Mouse (Mus musculus): ENCODE measurements around the gene F2rl2.

- TF ChIP-seq POLR2A (IDR thresholded peaks at IDR 0.05; ENCODE audit: insufficient read depth, low read depth, low read length) (no peak), CTCF (IDR thresholded peaks at IDR 0.05; ENCODE audit: insufficient read depth, low read depth, low read length) (no peak)
These were observed 26.1 kb upstream of the F2rl2 start for GRCm38 (mm10) chr13:95670534-95670933.

Measured in olfactory bulb, adult 2 months (tissue).